Mouse (Mus musculus) adrenal gland, postnatal 14 days (tissue): Measurements from ENCODE around the gene Vps35. TPM values are rescaled to one million over a fixed set of nuclear protein-coding genes. Genes with fewer than 3 reads are reported as not detected.
A peak's percentile ranks its signal among the peaks of the same experiment; 100 is the strongest.

Source experiments
- DNase-seq: peaks from one replicate; pipeline ENCODE4 v3.0.0; 2021; ENCODE audit warnings: mixed read lengths
- long read RNA-seq, 2 experiments: library from polyadenylated mRNA; stranded (forward); transcript quantifications; one replicate each; pipeline ENCODE4 v2.0.0; 2021
- total RNA-seq: library from RNA; stranded (reverse); gene quantifications from 2 replicates; pipeline ENCODE4 v1.2.3, GENCODE M21; 2021

The Vps35 gene
- total RNA-seq: 83.8 and 84.2 TPM in 2 replicates
- long read RNA-seq, experiment 1, transcript Vps35-201 (17 exons, 3,474 nt): major isoform, 134 of 150 reads
- long read RNA-seq, experiment 1, partial matches to known transcripts: 11 of 150 reads
- long read RNA-seq, experiment 1, other reads (novel, unspliced or antisense): 5 of 150 reads
- long read RNA-seq, experiment 2, transcript Vps35-201 (17 exons, 3,474 nt): major isoform, 62 of 71 reads
- long read RNA-seq, experiment 2, partial matches to known transcripts: 7 of 71 reads
- long read RNA-seq, experiment 2, other reads (novel, unspliced or antisense): 2 of 71 reads

DNA sequence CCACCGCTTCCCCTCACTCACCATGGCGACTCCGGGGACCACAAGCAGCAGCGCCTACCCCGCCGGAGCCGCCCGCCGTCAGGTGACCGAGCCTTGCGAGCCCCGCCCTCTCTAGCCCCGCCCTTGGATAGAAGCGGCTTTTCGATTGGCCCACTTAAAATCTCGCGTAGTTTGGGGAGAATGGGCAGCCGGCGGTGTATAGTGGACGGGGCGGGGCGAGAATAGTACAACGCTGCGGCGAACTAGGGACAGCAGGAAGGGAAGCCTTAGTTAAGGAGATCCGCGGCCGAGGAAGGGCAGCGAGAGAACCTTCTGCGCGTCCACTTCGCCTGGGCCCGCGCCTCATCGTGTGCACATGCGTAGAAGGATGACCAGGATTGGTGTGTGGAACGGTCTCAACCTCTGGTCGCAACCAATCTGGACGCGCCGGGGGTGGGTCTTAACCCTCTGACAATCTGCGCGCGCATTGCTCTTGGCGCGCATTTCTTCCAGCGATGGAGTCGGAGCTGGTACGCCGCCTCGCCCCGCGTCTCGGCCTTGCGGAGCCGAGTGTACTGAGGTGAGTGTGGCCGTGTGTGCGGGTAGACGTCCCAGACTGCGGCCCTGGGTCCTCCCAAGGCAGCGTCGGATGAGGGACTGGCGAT lies at the start of gene Vps35, which contains the start of gene Orc6:
TSS of gene Vps35 (minus strand) at position 369 of the 644 bp plus-strand sequence.
TSS of gene Orc6 (plus strand) at position 199 of the 644 bp plus-strand sequence.
- peak; percentile 98 for DNase-seq

GRCm38 (mm10) chr8:85339871-85340573 lies 40.4 kb upstream of the Vps35 start:
- no peak for DNase-seq

GRCm38 (mm10) chr8:85337681-85338080 lies 38.1 kb upstream of the Vps35 start:
- peak; percentile 10 for DNase-seq

- no peak for DNase-seq
Observed at GRCm38 (mm10) chr8:85336211-85336933, 36.8 kb upstream of the Vps35 start.

DNA sequence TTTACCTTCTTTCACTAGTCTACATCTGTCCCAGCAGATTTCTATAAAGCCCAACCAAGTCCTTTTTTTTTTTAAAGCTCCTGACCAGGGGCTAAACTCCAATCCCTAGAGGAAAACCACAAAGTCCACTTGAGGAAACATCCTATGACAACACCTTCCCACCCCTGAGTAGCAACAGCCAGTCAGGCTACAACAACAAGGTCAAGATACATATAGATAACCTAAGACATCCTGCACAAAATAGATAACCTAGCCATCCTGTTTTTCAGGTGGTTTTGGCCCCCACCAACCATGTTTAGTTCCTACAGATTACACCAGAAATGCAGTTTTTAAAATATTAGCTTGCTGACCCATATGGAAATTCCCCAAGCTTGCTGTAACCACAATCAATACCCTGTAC lies 35.5 kb upstream of the Vps35 start:
- DNase-seq: no peak

DNA sequence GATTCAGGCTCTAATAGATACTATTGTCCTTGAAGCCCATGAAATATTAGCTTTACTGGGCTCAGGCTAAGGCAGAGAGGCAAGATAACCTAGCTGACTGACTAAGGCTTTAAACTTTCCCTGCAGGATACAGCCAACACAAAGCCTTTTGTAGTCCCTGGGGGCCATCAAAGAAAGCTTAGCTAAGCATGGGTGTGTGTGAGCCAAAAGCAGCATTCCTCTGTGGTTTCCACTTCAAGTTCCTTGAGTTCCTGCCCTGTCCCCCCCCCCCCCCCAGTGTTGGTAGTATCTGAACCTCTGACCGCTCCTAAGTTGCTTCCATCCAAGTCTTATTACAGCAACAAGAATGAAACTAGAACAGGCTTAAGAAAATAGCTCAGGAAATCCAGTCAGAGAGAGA lies 29.9 kb upstream of the Vps35 start:
- peak; percentile 17 for DNase-seq

- no peak for DNase-seq
Observed at GRCm38 (mm10) chr8:85327036-85327435, 27.4 kb upstream of the Vps35 start.

DNA sequence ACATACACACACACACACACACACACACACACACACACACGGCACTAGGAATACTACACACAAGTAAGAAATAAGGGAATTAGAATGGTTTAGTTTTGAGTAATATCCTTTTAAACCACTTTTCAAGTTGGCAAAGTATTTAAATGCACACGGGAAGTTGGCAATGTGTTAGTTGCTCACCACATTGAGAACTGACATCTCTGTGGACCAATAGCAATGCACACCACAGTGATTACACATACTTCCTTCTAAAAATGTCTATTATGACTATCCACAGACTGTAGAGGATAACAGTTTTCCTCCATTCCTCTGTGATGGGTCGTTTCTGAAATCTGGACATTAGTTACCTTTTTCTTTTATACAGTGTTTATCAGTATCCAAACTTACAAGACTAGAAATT lies 23.5 kb upstream of the Vps35 start:
- DNase-seq: no peak

DNA sequence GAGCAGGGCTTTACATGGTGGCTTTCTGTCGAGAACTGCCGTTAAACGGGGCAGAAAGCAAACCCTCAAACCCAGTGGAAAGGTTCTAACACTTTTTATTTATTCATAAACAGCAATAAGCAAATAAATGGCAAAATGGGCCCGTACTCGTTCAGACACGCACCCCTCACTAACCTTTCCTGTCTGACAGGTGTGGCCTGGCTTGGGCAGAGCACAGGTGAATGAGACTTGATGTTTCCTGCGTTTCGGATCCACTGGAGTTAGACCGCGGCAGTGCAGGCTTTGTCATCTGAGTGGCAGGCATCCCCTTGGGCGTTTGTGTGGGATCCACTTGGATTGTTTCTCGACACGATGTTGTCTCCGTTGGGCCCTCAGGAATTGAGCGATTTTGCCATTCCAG lies 22.4 kb upstream of the Vps35 start:
- DNase-seq: no peak

DNA sequence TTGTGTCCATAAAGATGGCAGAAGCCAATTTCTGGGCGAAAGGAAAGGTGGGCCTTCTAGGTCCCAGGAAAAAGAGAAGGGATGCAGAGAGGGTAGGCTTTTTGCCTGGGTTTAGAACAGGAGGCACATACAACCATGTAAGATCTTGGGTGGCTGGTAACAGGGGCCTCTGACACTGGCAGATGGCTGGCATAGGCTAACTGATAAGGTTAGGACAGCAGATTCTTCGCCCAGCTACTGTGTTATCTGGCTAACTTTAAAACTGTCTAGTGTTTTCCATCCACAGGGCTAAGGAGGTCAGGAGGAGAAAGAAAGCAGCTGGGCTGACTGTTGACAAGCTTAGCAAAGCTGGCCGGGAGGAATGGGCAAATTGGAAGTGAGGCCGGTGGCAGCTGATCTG lies 18.9 kb upstream of the Vps35 start:
- DNase-seq: no peak

DNA sequence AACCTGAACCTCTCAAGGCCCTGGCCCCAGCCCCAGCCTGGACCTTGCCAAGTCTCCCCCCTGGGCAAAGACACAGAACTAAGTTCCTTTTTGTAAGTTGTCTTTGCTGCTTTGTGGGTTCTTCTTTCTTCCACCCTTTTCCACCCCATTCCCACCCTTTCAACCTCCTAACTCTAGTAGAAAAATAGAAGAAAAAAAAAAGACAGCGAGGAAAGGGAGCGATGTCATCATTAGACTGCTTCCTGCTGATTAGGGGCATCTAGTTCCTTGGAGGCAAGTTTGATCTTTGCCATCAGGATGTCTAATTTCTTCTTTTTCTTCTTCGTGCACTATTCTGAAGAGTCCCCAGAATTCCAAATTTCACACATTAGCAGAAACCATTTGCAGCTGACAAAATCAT lies 13.4 kb upstream of the Vps35 start:
- DNase-seq: no peak

- peak; percentile 29 for DNase-seq
Observed at GRCm38 (mm10) chr8:85311743-85312142, 12.1 kb upstream of the Vps35 start.

DNA sequence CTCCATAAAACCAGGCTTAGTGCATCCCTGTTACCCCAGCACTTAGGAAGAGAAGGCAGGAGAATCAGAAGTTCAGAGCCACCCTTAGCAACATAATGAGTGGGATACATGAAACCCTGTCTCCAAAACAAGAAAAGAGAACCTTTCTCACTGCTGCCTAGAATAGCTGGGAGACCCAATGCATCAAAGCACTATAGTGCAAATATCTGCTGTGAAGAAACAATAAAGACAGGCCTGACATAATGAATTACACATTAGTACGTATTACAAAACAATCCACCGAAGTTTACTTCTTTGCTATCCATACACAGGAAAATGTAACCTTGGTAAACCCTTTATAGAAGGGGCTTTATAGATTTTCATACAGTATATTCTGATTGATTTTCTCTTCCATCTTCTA lies 9.0 kb upstream of the Vps35 start:
- DNase-seq: no peak

DNA sequence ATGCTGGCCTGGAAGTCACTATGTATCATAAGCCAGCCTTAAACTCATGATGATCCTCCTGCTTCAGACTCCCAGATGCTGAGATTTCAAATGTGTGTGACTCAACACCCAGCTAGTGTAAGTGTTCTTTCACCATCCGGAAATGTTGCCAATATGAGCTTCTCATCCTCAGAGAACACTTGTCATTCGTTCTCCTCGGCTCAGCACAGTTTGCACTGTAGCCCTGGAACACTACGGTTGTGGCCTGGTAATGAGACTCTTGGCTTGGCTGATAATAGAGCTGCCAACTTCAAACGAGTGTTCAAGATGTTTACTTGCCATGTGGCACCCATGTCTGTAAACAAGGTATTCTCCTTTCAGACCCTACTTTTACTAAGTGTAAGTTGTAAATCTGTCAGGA lies 3.9 kb upstream of the Vps35 start:
- DNase-seq: no peak

- DNase-seq: no peak
Observed at GRCm38 (mm10) chr8:85302931-85303330, 3.3 kb upstream of the Vps35 start.

DNA sequence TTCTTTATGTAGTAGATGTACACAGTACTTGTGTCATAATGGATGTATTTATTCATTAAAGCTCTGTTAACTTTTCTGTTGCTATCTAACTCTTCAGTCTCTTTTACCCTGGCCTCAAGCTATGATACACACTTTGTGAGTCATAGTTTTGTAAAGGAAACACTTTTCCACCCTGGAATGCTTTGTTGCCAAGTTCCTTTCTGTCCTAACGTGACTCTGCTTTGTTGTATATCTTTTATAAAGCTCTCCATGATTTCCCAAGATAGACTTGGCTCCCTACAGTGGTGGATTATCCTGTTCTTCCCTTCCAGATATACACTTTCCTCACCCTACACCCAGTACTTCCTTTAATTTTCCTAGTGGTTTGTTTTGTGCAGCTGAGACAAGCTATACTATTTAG lies 2.3 kb upstream of the Vps35 start:
- DNase-seq: no peak

- peak; percentile 29 for DNase-seq
Observed at GRCm38 (mm10) chr8:85298600-85299433, 785 bp downstream of the Vps35 start.

GRCm38 (mm10) chr8:85286846-85287245 lies 12.8 kb downstream of the Vps35 start:
- DNase-seq: no peak

DNA sequence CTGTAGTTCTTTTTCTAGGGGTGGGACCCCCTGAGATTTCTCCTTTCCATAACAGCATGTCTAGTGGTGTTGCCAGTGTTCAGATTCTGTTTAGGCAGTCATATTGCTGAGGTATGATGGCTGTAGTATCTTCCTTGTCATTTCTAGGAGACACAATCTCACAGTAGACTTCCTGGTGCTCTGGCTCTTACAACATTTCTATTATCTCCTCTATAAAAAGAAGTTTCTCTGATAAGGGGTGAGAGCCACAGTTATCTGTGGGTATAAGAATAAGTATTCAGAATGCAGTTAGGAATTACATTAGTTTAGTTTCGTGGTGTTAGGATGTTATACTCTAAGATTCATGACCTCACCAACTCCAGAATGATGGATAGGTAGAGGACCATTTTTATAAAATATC lies 72.3 kb downstream of the Vps35 start:
- DNase-seq: no peak

DNA sequence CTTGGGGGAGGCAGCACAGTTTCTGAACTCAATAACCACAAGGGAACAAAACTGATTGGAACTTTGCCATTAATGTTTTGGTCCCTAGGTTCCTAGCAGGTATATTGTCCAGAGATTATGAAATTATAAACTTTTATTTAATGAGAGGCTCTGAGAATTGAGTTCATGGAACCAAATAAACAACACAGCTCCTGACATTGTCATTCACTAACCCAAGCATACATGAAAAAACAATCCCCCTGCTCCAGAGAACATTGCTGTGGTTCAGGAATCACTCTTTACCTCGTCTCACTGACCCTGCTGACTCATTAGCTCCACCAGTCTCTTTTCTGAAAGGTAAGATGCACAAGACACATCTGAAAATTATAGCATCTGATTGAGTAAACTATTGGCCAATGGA lies 73.9 kb downstream of the Vps35 start, which contains the start of gene Olfr371:
TSS of gene Olfr371 (plus strand) at position 301 of the 400 bp plus-strand sequence.
- no peak for DNase-seq

DNA sequence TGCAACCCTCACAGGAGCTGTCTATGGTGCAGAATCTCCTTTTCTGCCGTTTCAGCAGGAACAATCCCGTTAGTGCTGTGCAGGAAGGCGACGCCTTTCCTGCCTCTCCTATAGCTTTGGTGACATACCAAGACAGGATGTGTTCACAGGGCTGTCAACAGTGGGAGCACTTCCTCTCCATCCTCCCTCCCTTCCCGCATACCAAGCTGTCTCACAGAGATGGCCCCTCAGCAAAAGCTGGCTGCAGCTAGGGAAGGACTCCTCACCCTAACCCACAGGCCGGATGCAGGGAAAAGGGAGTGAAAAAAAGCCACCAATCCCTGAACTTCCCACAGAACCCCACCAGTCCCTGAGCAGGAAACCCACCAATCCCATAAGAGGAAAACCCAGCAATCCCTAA lies 78.6 kb downstream of the Vps35 start:
- peak; percentile 14 for DNase-seq

GRCm38 (mm10) chr8:85220220-85220619 lies 79.4 kb downstream of the Vps35 start:
- DNase-seq: no peak
